Mouse (Mus musculus) cortical plate, adult 2 months (tissue): ENCODE measurements around the gene Spout1. TPM values are rescaled to one million over a fixed set of nuclear protein-coding genes. Genes with fewer than 3 reads are reported as not detected.
"Not testable (repeated sequence)": the region's sequence is repeated elsewhere in the genome, so short reads cannot be mapped to it uniquely, and the experiment has no call there.

Experiments
- H3K27ac ChIP-seq: fragments of 200-500 bp; 2 replicates; pipeline ENCODE4 v1.5.1; 2012; ENCODE audit warnings: low read length, control low read depth, inconsistent platforms; ENCODE audit not compliant: insufficient read depth
- H3K4me1 ChIP-seq: fragments of 200-500 bp; 2 replicates; pipeline ENCODE4 v1.6.1; 2011; ENCODE audit warnings: low read length; ENCODE audit not compliant: control insufficient read depth, insufficient read depth
- H3K4me3 ChIP-seq: fragments of 200-500 bp; 2 replicates; pipeline ENCODE4 v1.5.1; 2011; ENCODE audit warnings: mild to moderate bottlenecking, low read length, control low read depth; ENCODE audit not compliant: insufficient read depth
- CTCF ChIP-seq: fragments of 200-500 bp; IDR thresholded peaks from 2 replicates; pipeline ENCODE4 v1.5.1; 2011; ENCODE audit warnings: mild to moderate bottlenecking, control low read depth, low read length; ENCODE audit not compliant: insufficient read depth; ENCODE audit errors: extremely low read depth
- POLR2A ChIP-seq: fragments of 200-500 bp; IDR thresholded peaks from 2 replicates; pipeline ENCODE4 v1.6.1; 2011; ENCODE audit warnings: mild to moderate bottlenecking, low read length, control low read depth; ENCODE audit not compliant: insufficient read depth; ENCODE audit errors: extremely low read depth
- polyA plus RNA-seq: library from polyadenylated mRNA; depleted of rRNA; stranded (reverse); fragments of >200 nt; gene quantifications from 2 replicates; pipeline ENCODE4 v1.2.3, GENCODE M21; 2012

Gene Spout1
- polyA plus RNA-seq, 1 experiment = 49.2 TPM

GRCm38 (mm10) chr2:30152616-30153015, 25.6 kb downstream of the Spout1 start:
- no peak overlapping the region for H3K4me3 ChIP-seq
- no peaks in the 10 kb centered on the region for H3K4me1 ChIP-seq
- TF ChIP-seq CTCF = no peak
- TF ChIP-seq POLR2A = no peak
- H3K27ac ChIP-seq = no peak overlapping the region

GRCm38 (mm10) chr2:30151840-30152239, 26.4 kb downstream of the Spout1 start:
- Histone ChIP-seq H3K27ac (no peak overlapping the region), H3K4me1 (no peaks in the 10 kb centered on the region), H3K4me3 (no peak overlapping the region)
- no peak for TF ChIP-seq POLR2A
- no peak for TF ChIP-seq CTCF

GRCm38 (mm10) chr2:30147466-30147865, 30.8 kb downstream of the Spout1 start:
- no peak for TF ChIP-seq POLR2A
- no peak for TF ChIP-seq CTCF
- Histone ChIP-seq H3K27ac (no peak overlapping the region), H3K4me1 (no peaks in the 10 kb centered on the region), H3K4me3 (no peak overlapping the region)

DNA sequence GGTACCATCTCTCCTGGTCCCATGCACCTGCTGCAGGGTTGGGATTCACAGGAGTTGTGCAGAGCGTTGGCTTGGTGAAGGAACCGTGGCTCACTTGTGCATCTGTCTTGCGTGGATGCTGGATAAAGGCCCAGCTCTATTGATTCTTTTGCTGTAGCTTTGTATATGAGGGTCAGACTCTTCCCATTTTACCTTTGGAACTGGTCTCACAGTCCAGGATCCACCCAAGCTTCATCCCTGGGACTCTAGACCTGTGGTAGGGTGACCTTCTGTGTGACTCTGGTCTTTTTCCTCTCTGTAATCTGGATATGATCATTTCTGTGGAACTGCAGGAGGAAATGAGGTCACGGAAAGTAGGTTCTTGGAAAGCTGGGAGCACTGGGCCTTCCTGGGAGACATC, 33.8 kb downstream of the Spout1 start:
- Histone ChIP-seq H3K4me3 (no peak overlapping the region), H3K4me1 (no peaks in the 10 kb centered on the region), H3K27ac (no peak overlapping the region)
- TF ChIP-seq CTCF (no peak), POLR2A (no peak)

- H3K27ac ChIP-seq, H3K4me3 ChIP-seq, H3K4me1 ChIP-seq: not testable (repeated sequence)
Observed at GRCm38 (mm10) chr2:30140021-30140420, 38.2 kb downstream of the Spout1 start.

DNA sequence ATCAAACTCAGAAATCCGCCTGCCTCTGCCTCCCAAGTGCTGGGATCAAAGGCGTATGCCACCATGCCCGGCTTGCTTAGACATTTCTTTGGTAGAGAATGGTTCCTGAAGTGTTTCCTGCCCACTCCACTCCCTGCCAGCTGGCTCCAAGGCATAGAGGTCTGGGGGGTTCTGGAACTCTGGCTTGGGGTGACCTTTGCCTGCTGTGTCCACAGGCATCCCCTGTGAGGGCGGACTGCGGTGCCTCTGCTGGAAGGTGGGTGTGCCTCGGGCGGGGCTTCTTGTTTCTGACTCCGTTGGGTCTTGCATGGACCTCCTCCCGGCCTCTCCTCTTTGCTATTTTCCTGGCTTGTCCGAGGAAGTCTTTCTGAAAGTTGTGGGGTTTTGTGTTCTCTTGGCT, 41.8 kb downstream of the Spout1 start:
- no peak for TF ChIP-seq CTCF
- no peak for TF ChIP-seq POLR2A
- H3K4me3 ChIP-seq = no peak overlapping the region
- H3K27ac ChIP-seq = no peak overlapping the region
- peaks cover 2% of the 10 kb centered on the region; the same call in 1 of the 2 replicates for H3K4me1 ChIP-seq

DNA sequence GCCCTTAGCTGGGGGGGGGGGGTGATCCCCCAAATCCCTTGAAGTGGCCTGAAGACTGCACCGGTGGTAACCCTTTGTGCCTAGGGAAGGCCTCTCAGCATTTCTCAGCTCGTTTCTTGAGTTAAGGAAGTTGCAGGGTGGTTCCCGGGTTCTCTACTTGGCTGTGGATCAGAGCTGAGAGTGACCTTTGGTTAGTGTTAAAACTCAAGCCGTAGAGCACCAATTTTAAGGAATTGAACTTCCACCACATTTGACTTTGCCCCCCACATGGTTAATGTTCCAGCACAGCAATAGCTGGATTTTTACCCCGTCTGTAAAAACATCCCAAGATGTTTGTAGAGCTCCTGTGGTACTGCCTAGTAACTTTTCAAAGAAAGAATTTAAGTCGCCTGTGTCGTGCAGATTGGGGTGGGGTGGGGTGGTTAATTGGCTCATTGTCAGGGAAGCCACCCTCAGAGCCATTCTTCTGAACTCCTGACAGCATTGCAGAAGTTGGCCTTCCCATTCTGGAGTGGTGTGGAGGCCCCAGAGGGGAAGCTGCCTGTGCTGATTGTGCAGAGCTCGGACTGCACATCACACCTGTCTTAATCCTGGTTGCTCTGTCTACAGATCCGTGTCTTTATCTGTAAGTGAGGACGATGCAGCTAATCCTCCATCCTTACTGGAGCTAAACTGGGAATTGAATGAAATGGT, 43.2 kb downstream of the Spout1 start:
- Histone ChIP-seq H3K4me1 (peaks cover 2% of the 10 kb centered on the region; the same call in 1 of the 2 replicates), H3K27ac (no peak overlapping the region), H3K4me3 (no peak overlapping the region)
- TF ChIP-seq CTCF (no peak), POLR2A (no peak)

DNA sequence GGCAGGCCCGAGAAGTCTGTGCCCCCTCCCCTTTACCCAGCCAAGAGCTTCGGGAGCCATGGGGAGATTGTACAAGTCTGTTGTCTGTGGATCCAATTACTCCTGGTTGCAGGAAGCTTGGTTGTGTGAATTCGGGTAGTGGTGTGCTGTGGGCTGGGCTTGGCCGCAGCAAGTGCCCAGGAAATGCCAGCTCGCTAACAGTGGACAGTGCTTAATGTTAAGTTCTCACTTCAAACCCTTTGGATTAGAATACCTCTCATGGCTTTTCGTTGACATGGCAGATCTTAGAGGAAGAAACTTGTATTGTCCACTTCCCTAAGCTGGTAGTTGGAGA, 43.9 kb downstream of the Spout1 start:
- H3K27ac ChIP-seq = no peak overlapping the region
- peak overlapping the region; percentile 67 for H3K4me3 ChIP-seq
- peaks cover 2% of the 10 kb centered on the region; the same call in 1 of the 2 replicates for H3K4me1 ChIP-seq
- TF ChIP-seq CTCF (no peak), POLR2A (no peak)

GRCm38 (mm10) chr2:30133613-30134377, 44.5 kb downstream of the Spout1 start, which contains the start of gene Tbc1d13:
TSS of gene Tbc1d13 (plus strand) at chr2:30133746.
- TF ChIP-seq POLR2A (peak; percentile 99), CTCF (no peak)
- Histone ChIP-seq H3K4me3 (peak within 1 kb of the TSS; percentile 67), H3K4me1 (peaks cover 2% of the 10 kb centered on the region; the same call in 1 of the 2 replicates), H3K27ac (peak within 1 kb of the TSS; percentile 36; the same call in 1 of the 2 replicates)

DNA sequence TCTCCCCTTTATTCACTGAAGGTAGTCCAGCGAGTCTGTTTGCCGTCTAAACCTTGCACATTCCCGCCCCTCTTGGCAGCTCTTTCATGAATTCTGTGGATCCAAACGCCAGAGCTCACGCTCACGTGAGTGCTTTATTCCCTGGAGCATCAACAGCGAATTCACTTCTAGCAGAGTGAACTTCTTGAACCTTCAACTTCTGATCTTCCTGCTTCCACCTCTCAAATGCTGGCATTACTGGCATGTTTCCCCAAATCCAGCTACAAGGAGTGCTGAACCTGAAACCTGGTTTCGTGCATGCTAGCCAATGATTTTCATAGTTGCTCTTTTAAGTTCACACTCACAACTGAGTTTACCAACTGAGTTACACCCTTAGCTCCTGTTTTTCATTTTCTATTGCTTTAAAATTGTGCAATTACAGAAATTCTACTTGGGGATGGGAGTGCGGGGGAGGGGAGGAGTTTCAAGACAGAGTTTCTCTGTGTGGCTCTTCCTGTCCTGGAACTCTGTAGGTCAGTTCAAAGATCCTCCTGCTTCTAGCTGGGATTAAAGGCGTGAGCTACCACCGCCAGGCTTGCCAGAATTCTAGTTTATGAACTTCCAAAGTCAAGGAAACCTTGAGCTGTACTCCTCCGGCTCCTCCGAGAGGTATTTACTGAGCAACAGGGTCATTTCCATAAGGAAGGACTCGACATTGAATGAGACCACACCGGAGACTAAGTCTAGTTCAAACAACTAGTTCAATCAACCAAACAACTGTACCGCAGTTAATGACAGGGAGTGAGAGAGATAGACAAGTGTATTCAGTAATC, 45.3 kb downstream of the Spout1 start:
- peaks cover 2% of the 10 kb centered on the region; the same call in 1 of the 2 replicates for H3K4me1 ChIP-seq
- H3K27ac ChIP-seq = peak overlapping the region; percentile 24; the same call in 1 of the 2 replicates
- peak overlapping the region; percentile 67 for H3K4me3 ChIP-seq
- TF ChIP-seq CTCF (no peak), POLR2A (no peak)

GRCm38 (mm10) chr2:30131240-30131639, 47.0 kb downstream of the Spout1 start:
- H3K4me1 ChIP-seq, H3K4me3 ChIP-seq, H3K27ac ChIP-seq: not testable (repeated sequence)
